Mouse (Mus musculus) fibroblast of lung, adult 2 months (primary cell): ENCODE measurements around the gene Zfhx3.

Source experiments
- DNase-seq: peaks from one replicate; pipeline ENCODE4 v3.0.0-alpha.2; 2011; ENCODE audit warnings: low read depth

The Zfhx3 gene

DNA sequence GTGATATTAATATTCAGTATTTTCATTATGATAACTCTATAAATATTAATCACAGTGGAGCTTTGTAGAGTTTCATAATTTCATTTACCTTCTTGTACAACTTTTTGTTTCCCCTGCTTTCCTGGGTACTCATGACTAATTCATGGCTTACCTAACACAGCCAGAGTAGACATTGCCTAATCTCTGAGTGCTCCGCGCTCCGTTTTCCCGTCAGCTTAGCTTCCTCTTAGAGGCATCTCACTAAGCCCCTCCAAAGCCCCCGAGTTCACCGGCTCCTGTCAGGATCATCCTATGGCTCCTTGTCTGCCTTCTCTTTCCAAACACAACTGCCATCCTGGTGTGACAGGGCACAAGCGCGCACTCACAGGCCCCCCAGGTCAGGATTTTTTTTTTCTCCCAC lies 916.6 kb downstream of the Zfhx3 start:
- no peak for DNase-seq

DNA sequence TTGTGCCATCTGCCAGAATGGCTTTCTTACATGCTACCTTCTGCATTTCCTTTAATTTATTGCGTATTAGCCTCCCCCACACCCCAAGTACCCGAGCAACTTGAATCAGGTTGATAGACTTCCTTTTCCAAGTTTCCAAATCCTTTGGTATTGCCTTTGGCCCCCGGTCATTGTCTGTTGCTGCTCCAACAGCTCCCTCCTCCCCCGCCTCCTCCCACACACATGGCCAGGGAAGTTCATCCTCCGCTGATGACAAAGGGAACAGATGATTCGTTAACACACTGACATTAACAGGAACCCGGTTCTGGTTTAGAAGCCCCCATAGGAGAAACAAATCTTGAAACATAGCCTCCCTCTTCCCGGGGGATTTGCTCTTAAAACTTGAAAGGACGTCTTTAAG lies 917.5 kb downstream of the Zfhx3 start:
- DNase-seq, result no peak

DNA sequence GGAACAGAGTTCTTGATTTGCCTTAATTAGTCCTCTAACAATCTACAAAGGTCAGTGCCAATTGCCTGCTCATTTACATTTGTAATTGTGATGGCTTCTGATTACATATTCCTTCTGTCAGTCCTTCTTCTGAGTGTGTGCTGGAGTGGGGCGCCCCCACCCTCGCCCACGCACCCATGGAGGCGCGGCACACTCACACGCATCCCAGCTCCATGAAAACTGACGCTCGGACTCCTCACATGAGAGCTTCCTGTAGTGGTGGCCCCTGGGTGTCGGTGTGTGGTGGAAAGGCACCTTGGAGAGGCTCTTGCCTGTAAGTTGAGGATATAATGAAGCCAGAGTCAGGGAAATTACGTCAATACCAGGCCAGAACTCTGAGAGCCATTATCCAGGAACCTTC lies 921.0 kb downstream of the Zfhx3 start:
- no peak for DNase-seq

DNA sequence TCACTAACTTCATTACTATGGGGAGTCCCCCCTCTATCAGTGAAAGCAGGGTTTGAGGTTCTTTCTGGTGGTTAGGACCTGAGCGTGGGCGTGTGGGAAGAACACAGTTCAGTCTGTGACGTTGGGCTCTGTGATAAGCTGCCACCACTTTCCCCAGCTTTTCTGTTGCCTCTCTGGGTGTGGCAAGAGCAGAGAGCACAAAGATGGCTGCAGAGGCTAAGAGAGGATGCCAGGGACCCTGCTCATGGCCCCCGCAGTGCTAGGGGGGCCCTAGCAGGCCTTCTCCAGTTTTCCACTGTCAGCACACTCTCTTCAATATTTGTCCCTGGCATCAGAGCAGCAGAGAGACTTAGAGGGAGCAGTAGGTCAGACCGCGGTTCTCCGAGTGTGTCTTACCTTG lies 924.0 kb downstream of the Zfhx3 start:
- DNase-seq, result no peak

DNA sequence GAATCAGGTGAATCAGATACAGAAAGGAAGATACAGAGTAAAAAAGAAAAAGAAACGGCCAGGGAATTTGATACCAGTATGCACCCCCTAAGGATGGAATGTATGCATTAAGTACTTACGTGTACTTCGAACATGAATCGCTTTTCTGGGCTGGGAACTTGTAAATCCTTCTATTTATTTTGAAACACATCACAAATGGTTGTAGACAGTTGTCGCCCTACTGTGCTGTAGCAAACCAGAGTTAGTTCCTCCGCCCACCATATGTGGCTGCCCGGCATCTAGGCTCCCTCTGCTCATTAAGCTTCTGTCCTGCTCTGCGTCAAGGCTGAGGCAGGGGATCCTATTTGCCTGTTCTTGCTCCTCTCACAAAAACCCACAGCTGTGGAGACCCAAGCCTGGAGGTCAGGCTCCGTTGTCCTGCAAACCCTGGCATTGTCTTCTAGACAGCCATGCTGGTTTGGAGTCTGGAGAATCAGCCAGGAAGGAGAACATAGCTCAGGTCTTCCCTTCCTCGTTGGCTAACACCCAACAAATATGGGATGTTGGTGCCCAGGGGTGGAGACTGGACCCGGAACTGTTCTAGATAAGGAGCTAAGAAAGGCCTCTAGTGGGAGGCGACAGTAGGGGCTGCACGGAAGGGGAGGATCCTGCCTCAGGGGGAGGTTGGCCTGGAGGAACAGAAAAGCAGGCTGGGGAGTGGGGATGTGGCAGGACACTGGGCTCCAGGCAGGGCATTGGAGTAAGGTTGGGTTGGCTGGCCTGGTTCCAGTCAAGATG lies 925.2 kb downstream of the Zfhx3 start:
- no peak for DNase-seq

DNA sequence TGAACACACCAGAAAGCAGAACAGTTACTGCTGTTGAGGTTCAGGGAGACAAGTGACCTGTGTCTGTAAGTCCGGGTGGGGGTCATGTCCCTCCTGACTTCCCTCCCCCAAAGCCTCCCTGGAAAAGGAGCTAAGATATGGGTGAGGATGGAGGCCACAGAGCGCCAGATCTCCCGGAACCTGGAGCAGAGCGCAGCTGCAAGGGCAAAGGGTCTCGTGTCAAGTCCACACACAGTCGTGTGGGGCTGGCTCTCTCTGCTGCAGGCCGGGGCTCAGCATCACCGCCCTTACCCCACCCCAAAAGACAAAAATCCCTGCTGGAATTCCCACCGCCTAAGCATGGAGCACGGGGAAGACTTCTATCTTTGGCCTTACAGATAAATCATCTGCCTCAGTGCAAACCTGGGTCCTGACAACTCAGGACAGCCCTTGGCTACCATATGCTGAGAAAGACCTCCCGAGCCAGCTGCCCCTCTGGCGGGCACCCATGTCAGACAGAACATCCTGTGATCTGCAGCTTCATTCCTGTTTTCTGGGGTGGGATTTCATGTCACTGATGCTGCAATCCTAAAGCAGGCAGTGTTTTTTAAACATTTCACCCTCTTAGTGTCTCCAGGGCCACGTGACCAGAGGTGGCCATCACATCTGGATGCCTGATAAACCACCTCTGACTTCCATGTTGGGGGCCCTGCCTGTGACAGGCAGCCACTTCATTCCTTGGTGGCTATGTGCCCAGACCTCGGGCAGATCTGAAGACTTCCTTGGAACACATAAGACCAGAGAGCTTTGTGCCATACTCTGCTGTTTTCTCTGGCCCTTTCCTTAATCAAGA lies 926.0 kb downstream of the Zfhx3 start:
- DNase-seq, result no peak

DNA sequence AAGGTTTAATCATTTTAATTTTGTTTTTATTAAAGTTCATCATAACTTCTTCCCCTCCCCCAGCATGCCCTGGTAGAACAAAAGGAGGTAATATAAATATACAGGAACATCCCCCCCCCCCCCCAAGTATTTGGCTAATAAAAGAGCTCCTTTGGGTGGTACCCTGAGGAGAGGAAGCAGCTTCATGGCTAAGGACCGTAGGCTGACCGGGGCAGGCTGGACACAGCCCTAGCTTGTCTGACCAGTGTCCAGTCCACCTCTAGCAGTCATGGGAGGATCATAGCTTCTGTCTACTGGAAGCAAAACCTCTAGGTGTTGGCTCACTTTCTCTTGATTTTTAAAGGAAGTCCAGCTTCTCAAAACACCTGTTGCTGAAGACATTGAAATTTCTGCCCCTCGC lies 927.0 kb downstream of the Zfhx3 start:
- no peak for DNase-seq

DNA sequence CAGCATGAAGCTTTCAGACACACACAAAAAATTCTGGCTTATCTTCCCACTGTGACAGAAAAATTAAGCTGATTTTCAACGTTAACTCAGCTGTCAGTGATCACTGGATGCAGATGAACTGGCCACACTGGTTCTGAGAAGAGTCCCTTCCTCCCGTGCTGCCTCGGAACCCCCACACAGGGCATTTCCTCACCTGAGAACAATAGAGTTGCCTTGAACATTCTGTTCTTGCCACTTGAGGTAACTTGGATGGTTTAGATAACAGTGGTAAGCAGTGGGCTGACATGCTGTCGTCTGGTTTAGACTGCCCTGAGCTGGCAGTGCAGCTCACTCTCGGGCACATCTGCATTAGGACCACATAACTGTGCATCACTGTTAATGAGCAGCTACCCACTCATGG lies 927.5 kb downstream of the Zfhx3 start:
- DNase-seq, result no peak

DNA sequence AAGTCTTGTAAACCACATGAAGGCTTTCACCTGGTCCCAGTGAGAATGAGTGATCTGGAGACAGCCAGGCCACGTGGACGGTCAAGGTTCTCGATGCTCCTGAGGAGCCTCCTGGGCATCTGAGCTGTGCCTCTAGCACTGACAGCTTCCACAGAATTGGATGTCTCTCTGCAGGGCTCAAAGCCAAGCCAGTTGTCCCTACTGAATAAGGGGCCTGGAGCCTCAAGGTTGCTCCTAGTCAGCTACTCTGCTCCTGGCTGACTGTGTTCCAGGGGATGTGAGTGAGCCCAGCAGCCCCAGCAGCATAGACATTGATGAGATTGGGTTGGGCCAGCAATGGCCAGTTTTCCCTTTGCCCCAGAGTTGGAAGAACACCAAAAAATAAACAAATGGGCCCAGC lies 927.9 kb downstream of the Zfhx3 start:
- no peak for DNase-seq

DNA sequence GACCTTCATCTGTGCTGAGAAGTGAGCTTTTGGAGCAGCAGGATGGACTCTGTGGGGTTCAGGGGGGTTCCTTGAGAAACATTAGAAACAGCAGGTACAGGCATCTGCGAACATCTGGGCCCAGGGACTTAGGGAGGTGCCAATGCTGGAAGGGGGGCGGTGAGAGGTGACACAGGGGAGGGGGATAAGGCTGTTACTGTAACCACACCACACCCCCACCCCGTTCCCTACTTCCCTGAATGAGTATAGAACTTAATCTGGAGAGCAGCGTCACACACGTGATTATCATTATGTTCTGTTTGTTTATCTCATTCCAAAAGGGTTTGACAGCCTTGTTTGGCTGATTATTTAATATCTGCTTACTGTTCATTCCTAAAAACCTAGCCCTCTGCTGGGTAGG lies 933.3 kb downstream of the Zfhx3 start:
- no peak for DNase-seq

DNA sequence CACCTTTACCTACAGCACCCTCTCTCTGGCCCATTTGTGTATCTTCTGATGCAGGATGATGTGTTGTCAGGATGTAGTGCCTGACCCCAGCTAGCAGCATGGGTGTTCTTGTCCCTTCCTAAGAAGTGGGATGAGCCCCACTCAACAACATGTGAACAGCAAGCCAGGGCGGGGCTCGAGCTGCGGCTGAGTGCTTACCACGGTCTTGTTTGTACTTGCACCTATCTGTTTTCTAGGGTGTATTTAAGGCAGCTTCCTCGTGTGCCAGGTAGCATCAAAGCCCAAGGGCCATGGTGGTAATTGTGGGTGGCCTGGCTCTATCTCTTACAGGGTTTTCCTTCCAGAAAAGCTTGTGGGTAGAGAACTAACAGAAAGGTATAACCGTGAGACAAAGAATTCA lies 937.7 kb downstream of the Zfhx3 start:
- DNase-seq, result no peak

DNA sequence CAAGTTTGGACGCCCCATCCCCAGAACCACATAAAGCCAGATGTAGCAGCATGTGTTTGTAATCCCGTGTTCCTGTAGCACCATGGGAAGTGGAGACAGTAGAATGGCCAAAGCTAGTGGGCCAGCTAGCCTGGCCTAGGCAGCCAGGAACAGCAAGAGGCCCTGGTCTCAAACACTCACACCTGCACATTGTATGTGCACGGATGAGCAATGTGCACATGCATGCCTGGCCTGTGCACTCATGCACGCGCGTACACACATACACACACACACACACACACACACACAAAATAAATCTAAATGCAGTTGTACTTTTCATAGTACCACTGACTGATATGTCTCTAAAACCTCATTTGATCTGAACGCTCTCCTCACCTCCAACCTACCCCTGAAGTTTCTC lies 938.9 kb downstream of the Zfhx3 start:
- DNase-seq, result no peak

DNA sequence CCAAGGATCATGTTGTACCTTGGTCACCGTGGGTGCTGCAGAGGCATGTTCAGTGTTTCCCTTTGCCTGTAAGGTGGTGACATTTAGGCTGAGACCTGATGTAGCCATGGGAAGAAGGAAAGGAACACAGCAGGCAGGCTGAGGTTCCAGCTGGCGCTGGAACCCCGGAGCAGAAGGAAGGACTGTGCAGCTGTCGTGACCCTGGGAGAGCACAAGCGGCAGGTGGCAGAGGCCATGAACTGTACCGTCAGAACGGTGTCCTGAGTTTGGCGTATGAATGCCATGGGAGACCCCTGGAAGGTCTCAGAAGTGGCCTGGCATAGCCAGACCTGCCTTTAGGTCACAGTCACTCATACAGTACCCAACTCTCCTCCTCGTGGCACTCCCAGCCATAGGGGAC lies 939.6 kb downstream of the Zfhx3 start:
- no peak for DNase-seq

DNA sequence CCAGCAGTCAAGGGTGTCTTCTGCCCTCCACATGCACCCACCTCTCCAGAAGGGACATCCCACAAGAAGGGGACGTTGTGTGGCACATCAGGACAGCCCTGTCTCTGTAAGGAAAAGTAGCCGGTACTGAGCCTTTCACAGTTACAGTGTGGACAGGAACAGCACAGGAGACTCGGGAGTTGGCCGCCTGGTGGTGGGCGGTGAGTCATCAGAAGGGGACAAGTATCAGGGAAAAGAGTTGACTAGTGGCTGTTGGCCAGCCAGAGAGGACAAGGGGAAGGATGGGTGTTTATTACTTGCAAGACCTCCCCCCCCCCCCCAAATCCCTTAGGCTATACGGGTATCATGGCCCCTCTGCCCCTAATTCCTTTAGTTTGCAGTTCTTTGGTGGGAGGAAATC lies 940.9 kb downstream of the Zfhx3 start:
- no peak for DNase-seq

DNA sequence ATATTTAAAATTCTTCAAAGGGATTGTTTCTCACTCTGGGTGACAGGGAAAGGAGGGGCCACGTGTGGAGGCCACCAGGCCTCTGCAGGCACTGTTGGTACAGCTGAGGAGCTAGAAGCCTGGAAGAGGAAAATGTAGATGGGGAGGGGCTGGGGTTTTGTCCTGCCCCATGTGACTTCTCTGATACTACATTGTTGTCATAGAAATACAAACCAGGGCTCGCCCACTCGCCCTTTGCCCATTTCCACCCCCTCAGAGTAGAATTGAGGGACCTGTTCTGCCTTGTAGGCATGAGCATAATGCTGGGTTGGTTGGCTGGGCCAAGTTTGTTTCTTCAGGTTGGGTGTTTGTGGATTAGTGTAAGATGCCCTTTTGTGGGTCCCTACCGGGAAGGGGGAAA lies 942.5 kb downstream of the Zfhx3 start:
- DNase-seq, result no peak

DNA sequence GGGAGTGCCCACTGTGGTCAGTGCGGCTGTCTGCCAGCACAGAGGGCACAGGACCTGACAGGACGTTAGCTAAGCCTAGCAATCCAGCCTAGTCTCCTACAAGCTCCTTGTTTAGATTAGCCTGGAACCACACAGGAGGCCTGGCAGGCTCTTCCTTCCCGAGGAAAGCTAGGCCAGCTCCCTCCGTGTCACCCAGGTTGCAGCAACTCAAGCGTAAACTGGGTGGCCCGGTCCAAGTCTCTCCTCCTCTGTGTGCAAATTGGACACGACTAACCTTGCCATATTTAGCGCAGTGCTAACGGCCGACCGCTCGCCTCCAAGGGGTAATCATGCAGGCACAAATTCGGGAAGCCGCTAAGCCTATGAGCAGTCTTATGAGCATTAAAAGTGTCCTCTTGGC lies 943.0 kb downstream of the Zfhx3 start:
- peak; percentile 77 for DNase-seq

DNA sequence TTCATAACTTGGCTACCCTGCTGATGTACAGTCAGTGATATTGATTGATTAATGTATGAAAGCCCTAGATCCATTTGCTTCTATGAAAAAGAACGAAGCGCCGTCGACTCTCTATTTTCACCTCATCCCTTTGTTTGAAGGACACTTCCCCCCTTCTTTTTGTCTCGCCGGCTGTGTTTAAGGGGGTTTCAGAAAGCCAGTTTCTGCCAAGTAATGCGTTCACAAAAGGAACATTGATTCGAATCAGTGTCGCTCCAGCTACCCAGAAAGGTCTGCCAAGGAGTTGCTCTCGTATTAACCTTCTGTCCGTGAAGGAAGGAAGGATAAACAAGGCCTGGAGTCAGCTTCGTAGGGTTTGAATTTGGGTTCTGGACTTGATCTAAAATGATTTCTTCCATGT lies 943.4 kb downstream of the Zfhx3 start:
- DNase-seq, result no peak

DNA sequence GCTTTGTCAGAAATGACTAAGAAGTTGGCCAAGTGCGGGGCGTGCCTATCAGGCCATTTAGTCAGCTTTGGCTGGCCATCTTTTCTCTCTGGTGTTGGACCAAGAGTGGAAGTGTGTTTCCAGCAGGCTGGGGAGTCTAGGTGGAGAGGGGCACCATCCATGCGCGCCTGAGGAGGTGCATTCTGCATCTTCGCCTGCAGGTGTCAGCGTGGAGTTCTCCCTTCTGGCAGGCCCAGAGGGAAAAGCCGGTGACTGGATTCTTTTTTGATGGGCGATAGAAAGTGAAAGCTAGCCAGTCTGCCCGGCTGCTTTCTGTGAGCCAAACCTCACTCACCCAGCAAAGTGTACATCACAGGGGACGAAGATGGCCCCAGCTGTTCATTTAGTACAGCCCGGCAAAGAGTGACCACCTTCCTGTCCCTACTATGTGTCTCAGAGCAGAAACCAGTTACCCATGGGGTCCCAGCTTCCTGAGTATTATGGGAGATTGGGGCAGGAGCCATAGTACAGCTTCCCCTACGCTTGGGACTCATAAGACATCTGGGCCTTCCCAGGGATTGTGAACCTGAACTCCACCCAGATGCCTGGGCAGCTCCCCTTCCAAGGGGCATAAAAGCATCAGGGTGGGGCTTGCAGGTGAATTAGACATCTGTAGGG lies 944.3 kb downstream of the Zfhx3 start:
- peak; percentile 90 for DNase-seq

DNA sequence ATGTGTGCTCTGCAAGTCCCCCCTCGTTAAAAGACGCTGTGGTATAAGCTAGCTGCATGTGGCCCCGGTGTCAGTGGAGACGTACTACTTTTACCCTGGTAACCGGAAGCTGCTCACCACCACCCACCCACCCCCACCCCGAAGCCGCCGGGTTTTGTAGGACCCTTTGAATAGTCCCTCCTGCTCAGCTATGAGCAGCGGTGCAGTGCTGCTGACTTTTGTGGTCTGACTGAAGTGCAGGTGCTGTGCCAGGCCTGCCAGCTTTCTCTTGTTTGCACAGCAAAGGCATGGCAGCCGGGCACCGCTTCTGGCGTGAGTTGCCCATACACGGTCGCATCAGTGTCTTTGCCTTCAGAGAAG lies 944.8 kb downstream of the Zfhx3 start:
- DNase-seq, result no peak

DNA sequence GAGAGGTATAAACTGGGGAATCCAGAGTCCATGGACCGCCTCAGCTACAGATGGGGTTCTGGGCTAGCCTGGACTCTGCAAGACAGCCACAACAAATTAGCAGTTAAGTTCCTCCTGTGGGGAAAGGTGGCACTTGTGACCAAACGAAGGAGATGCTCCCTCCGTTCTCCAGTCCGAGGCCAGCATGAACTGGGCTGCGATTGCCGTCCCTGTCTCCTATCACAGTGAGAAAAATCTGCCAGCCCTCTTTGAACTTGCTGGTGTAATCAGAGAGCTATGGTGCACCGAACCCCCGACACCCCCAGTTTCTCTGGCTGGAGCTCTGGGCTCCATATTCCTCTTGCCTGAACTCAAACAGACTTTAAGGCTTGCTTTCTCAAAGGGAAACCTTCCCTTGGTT lies 945.4 kb downstream of the Zfhx3 start:
- DNase-seq, result no peak

DNA sequence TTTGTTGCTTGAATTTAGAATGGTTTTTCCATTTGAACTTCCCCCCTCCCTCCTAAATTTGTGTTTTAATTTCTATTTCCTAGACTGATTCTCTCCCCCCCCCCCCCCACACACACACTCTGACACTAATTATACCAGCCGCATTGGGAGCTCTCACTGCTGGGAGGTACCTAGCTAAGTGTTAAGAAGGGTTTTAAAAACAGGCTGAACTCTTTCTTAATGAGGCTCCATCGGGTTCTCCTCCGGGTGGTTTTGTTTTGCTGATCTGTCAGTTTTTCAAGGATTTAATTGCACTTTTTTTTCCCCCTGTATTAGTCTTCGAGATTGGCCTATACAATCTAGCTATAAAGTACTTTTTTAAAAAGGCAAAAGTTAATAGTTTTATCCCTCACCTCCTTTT lies 946.5 kb downstream of the Zfhx3 start:
- DNase-seq, result no peak

DNA sequence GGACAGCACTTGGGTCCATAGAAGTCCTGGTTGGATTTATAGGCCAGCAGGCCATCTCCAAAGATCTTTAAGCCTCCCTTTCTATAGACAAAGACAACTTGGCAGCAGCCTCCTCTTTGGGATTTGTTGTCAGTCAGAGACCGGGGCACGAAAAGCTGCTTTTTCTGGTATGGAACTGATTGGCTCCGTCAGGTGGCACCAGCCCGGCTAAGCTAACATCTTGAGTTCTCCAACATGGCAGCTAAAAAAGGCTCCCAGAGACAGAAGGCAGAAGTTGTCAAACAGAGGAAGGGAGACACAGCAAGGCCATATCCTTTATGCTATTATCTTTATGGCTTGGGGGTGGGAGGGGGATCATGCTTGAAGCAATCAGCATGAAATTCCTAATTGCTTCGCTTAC lies 947.0 kb downstream of the Zfhx3 start:
- no peak for DNase-seq

DNA sequence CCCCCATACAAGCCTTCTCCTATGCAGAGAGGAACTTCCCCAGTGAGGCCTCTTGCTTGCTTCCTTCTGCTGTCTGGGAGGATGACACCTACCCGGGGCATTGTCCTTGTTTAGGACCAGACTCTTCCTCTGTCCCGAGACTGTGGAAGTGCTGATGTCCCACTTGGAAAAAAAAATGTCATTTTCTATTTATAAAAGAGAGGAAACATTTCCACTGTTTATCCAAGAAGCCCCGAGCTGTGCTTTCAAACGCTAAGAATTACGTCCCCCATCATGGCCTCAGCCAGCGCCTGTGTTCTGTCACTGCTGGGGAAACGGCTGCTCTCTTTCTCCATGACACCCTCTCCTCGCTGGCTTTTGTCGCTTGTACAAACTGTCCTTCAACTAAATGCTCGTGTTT lies 951.8 kb downstream of the Zfhx3 start:
- DNase-seq, result no peak
